Mouse (Mus musculus): Measurements from ENCODE around the gene A930018P22Rik. TPM values are rescaled to one million over a fixed set of nuclear protein-coding genes. Genes with fewer than 3 reads are reported as not detected.

The A930018P22Rik gene
- polyA plus RNA-seq, 1 experiment: 33.9 TPM

GRCm38 (mm10) chr2:104165631-104166030 is 43.1 kb downstream of the A930018P22Rik start:
- no peak for TF ChIP-seq POLR2A (IDR thresholded peaks at IDR 0.05; ENCODE audit: control insufficient read depth, low read depth, low read length)
- no peak for TF ChIP-seq CTCF (IDR thresholded peaks at IDR 0.05; ENCODE audit: control insufficient read depth, insufficient read depth, insufficient replicate concordance, low read depth, low read length)
- no peaks in the 10 kb centered on the region for H3K36me3 ChIP-seq (ENCODE audit: control insufficient read depth, insufficient read depth, low read length)
- no peak overlapping the region for H3K4me3 ChIP-seq (ENCODE audit: control insufficient read depth, low read depth, low read length)
- peaks cover 3% of the 10 kb centered on the region for H3K4me1 ChIP-seq (ENCODE audit: control insufficient read depth, insufficient read depth, low read length)
- no peak overlapping the region for H3K27ac ChIP-seq (ENCODE audit: control insufficient read depth, insufficient read depth, low read depth, low read length)
- no peaks in the 10 kb centered on the region for H3K27me3 ChIP-seq (ENCODE audit: control insufficient read depth, insufficient read depth, low read length)

- Histone ChIP-seq H3K27ac (ENCODE audit: control insufficient read depth, insufficient read depth, low read depth, low read length) (no peak overlapping the region), H3K4me3 (ENCODE audit: control insufficient read depth, low read depth, low read length) (no peak overlapping the region; the same call in 1 of the 2 replicates), H3K4me1 (ENCODE audit: control insufficient read depth, insufficient read depth, low read length) (peaks cover 5% of the 10 kb centered on the region), H3K36me3 (ENCODE audit: control insufficient read depth, insufficient read depth, low read length) (no peaks in the 10 kb centered on the region), H3K27me3 (ENCODE audit: control insufficient read depth, insufficient read depth, low read length) (no peaks in the 10 kb centered on the region)
- TF ChIP-seq POLR2A (IDR thresholded peaks at IDR 0.05; ENCODE audit: control insufficient read depth, low read depth, low read length) (no peak), CTCF (IDR thresholded peaks at IDR 0.05; ENCODE audit: control insufficient read depth, insufficient read depth, insufficient replicate concordance, low read depth, low read length) (no peak)
Observed at GRCm38 (mm10) chr2:104167765-104168164, 45.2 kb downstream of the A930018P22Rik start.

- H3K36me3 ChIP-seq (ENCODE audit: control insufficient read depth, insufficient read depth, low read length): no peaks in the 10 kb centered on the region
- no peak overlapping the region for H3K27ac ChIP-seq (ENCODE audit: control insufficient read depth, insufficient read depth, low read depth, low read length)
- no peaks in the 10 kb centered on the region for H3K27me3 ChIP-seq (ENCODE audit: control insufficient read depth, insufficient read depth, low read length)
- TF ChIP-seq POLR2A (IDR thresholded peaks at IDR 0.05; ENCODE audit: control insufficient read depth, low read depth, low read length) (no peak), CTCF (IDR thresholded peaks at IDR 0.05; ENCODE audit: control insufficient read depth, insufficient read depth, insufficient replicate concordance, low read depth, low read length) (no peak)
- no peak overlapping the region for H3K4me3 ChIP-seq (ENCODE audit: control insufficient read depth, low read depth, low read length)
- peaks cover 5% of the 10 kb centered on the region for H3K4me1 ChIP-seq (ENCODE audit: control insufficient read depth, insufficient read depth, low read length)
Observed at GRCm38 (mm10) chr2:104168186-104168896, 45.8 kb downstream of the A930018P22Rik start.

- Histone ChIP-seq H3K27ac (ENCODE audit: control insufficient read depth, insufficient read depth, low read depth, low read length) (no peak overlapping the region), H3K27me3 (ENCODE audit: control insufficient read depth, insufficient read depth, low read length) (no peaks in the 10 kb centered on the region), H3K4me1 (ENCODE audit: control insufficient read depth, insufficient read depth, low read length) (peaks cover 2% of the 10 kb centered on the region), H3K36me3 (ENCODE audit: control insufficient read depth, insufficient read depth, low read length) (no peaks in the 10 kb centered on the region), H3K4me3 (ENCODE audit: control insufficient read depth, low read depth, low read length) (no peak overlapping the region)
- TF ChIP-seq CTCF (IDR thresholded peaks at IDR 0.05; ENCODE audit: control insufficient read depth, insufficient read depth, insufficient replicate concordance, low read depth, low read length): no peak
- no peak for TF ChIP-seq POLR2A (IDR thresholded peaks at IDR 0.05; ENCODE audit: control insufficient read depth, low read depth, low read length)
Observed at GRCm38 (mm10) chr2:104172695-104173348, 50.3 kb downstream of the A930018P22Rik start.

- TF ChIP-seq POLR2A (IDR thresholded peaks at IDR 0.05; ENCODE audit: control insufficient read depth, low read depth, low read length): no peak
- TF ChIP-seq CTCF (IDR thresholded peaks at IDR 0.05; ENCODE audit: control insufficient read depth, insufficient read depth, insufficient replicate concordance, low read depth, low read length): no peak
Observed at GRCm38 (mm10) chr2:104173431-104173830, 50.9 kb downstream of the A930018P22Rik start.

More at GRCm38 (mm10) chr2:104173431-104173830, 50.9 kb downstream of the A930018P22Rik start:
- Histone ChIP-seq H3K4me3 (ENCODE audit: control insufficient read depth, low read depth, low read length) (no peak overlapping the region), H3K36me3 (ENCODE audit: control insufficient read depth, insufficient read depth, low read length) (no peaks in the 10 kb centered on the region), H3K27ac (ENCODE audit: control insufficient read depth, insufficient read depth, low read depth, low read length) (no peak overlapping the region), H3K4me1 (ENCODE audit: control insufficient read depth, insufficient read depth, low read length) (peaks cover 2% of the 10 kb centered on the region), H3K27me3 (ENCODE audit: control insufficient read depth, insufficient read depth, low read length) (no peaks in the 10 kb centered on the region)

Other genes with a start within 250 kb of the A930018P22Rik start
- 4.7 and 5.9 TPM in 2 replicates for gene Lmo2, start 164.8 kb upstream of the A930018P22Rik start, polyA plus RNA-seq (2012; rRNA removed)
- gene Fbxo3, start 95.0 kb upstream of the A930018P22Rik start, polyA plus RNA-seq (2012; rRNA removed): 20.7 and 27.4 TPM in 2 replicates
- gene 4931422A03Rik, start 94.4 kb upstream of the A930018P22Rik start, polyA plus RNA-seq (2012; rRNA removed): 50.4 and 58.4 TPM in 2 replicates
- gene Gm10912, start 56.9 kb upstream of the A930018P22Rik start, polyA plus RNA-seq (2012; rRNA removed): 0.58 and 0.90 TPM in 2 replicates
- not detected in 2 replicates for gene Gm10799, start 54.2 kb upstream of the A930018P22Rik start, polyA plus RNA-seq (2012; rRNA removed)
- 16.5 and 27.6 TPM in 2 replicates for gene Cd59b, start 52.9 kb upstream of the A930018P22Rik start, polyA plus RNA-seq (2012; rRNA removed)
- 13.0 and 20.8 TPM in 2 replicates for gene Cd59a, start 27.0 kb upstream of the A930018P22Rik start, polyA plus RNA-seq (2012; rRNA removed)